Mouse (Mus musculus) kidney, adult 18-20 months (tissue): ENCODE data around the gene Vmn2r24.
"Not testable (repeated sequence)": the region's sequence is repeated elsewhere in the genome, so short reads cannot be mapped to it uniquely, and the experiment has no call there.

ENCODE experiments used
- DNase-seq: peaks from one replicate; pipeline ENCODE4 v3.0.0; 2021

The Vmn2r24 gene

GRCm38 (mm10) chr6:123778579-123778978, at the start of gene Vmn2r24:
Vmn2r24 (plus strand) TSS chr6:123778879.
- DNase-seq = no peak

- DNase-seq = no peak
These were observed 8.6 kb upstream of the Vmn2r24 start for GRCm38 (mm10) chr6:123770031-123770430.

GRCm38 (mm10) chr6:123784857-123785256, 6.2 kb downstream of the Vmn2r24 start:
- no peak for DNase-seq

GRCm38 (mm10) chr6:123793746-123794145, 15.1 kb downstream of the Vmn2r24 start:
- DNase-seq = no peak

GRCm38 (mm10) chr6:123810291-123810690, 31.6 kb downstream of the Vmn2r24 start:
- not testable (repeated sequence) for DNase-seq

GRCm38 (mm10) chr6:123819951-123820350, 41.3 kb downstream of the Vmn2r24 start:
- DNase-seq = no peak

GRCm38 (mm10) chr6:123853363-123853762, 74.7 kb downstream of the Vmn2r24 start, which contains the start of gene Vmn2r25:
Vmn2r25 (minus strand) TSS chr6:123853463.
- not testable (repeated sequence) for DNase-seq
